Mouse (Mus musculus): ENCODE results near the gene Smoc1.
A peak's percentile ranks its signal among the peaks of the same experiment; 100 is the strongest.

The Smoc1 gene

DNA sequence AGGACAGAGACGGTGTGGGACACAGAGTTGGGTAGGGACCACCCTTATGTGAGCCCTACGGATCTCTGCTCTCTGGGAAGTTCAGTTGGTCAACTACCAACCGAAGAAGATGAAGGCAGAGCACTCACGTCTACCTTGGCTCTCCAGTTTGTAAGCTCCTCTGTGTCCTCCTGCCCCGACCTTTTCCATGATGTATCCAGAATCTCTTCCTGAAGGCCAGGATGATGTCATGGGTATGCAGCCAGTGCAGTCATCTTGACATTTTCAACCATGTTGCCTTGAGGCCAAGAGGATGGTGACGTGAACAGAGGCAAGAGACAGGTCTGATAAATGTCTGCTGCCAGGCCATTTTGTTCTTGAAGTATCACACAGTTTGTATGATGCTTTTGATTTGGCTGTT lies 111.6 kb downstream of the Smoc1 start:
- DNase-seq, result no peak

DNA sequence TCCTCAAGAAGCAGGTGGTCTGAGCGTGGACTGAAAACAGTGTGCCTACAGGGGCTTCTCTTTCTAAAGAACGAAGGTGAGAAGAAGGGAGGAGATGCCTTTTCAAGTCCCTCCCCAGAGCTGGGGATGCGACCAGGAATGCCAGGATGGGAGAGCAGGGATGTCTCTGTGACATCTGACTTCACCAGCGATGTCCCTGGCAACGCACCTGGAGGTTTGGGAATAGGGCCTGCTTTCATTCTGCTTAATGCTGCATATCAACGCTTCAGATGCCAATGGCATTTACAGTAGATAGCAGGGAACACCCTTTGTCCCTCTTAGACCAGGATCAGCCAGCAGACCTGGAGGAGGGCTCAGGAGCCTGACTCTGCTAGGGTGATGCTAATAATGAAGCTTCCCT lies 112.9 kb downstream of the Smoc1 start:
- DNase-seq, result no peak

DNA sequence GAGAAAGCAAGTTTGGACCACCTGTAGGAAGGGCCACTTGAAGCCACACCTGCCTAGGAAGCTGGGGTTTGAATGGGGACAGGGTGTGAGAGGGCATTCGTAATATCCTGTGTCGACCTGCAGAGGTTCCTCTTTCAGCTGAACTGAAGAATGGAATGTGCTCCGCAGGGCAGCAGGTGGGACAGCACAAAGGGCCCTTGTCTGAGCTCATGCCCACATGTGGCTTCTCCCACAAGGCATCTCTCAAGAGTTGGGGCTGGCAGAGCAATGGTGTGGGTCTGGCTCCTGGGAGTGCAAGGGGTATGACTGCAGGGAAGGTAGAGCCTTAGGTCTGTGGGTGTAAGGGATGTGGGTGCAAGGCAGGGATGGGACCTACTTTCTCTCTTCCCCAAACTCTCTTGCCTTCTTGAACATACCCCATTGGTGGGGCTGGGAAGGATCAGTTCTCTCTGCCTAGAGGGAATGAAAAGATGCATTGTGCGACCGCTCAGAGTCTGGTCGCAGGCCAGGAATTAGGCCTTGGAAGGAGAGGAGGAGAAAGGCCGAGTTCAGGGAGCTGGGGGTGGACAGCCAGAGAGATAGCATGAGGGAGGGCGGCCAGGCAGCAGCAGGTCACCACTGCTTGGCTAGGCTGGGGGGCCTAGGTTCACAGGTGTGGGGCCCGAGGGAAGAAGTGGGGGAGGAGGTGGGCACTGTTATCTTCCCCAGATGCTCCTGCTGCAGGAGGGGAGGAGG lies 114.2 kb downstream of the Smoc1 start:
- DNase-seq, result no peak

DNA sequence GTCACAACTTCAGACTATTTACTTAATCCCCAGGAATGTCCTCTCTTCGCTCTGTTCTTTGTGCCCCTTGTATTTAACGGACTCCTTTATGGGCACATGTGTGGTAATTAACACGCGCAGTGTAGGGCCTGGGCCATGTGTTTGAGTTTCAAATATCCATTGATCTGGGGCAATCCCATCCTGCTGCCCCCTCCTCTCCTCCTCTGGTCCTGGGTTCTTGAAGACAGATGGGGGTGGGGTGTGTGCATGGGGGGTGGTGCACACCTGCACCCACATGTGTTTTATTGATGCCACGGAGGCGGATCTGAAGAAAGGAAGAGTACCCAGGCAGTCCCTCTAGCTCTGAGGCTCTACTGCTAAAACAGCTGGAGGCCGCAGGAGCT lies 114.7 kb downstream of the Smoc1 start:
- peak; percentile 17 for DNase-seq

GRCm38 (mm10) chr12:81142231-81142630 lies 115.6 kb downstream of the Smoc1 start:
- DNase-seq, result no peak

GRCm38 (mm10) chr12:81144201-81144600 lies 117.6 kb downstream of the Smoc1 start:
- DNase-seq, result no peak

DNA sequence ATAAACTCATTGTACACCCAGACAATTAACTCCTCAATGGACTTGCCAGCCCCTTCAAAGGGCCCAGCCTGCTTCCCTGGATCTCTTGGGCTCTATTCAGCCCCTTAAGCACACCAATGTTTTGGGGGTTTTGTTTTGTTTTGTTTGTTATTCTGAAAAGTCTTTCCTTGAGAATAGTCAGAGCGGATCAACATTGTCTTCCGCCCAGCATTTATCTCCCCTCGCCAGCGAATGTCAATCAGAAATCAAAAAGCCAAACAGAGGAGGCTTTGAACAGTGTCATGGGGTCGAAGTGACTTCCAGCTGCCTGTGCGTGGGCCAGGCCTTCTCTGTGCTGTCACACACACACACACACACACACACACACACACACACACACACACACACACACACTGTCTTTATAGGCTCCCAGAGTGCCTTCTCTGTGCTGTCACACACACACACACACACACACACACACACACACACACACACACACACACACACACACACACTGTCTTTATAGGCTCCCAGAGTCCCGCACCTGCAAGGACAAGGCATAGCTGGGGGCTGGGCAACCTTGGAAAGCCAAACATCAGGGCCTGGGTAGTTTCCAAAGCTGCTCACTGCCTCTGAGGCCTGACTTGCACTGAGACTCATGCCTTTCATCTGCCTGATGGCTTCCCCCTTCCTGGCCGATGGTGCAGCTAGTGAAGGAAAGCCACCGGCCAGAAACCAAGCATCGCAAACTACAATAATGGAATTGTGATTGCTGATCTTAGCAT lies 120.0 kb downstream of the Smoc1 start:
- DNase-seq, result no peak

DNA sequence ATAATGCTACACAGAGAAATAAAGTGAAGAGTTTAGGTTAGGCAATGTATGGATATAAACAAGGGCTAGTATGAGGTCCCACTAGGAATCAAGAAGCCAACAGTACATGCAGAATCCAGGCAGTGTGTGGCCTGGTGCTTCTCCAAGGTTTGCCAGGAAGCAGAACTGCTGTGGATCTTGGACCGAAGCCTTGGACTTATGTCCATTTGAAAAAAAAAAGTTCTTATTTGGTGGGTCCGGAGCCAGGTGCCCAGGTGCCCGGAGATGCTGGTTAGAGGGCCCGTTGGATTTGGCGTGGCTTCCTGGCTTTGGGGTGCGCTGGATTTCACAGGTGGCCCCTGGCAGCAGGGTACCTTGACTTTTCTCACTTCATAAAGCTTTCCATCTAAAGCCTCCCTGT lies 121.3 kb downstream of the Smoc1 start:
- DNase-seq, result no peak

GRCm38 (mm10) chr12:81150917-81151316 lies 124.3 kb downstream of the Smoc1 start:
- DNase-seq, result no peak

DNA sequence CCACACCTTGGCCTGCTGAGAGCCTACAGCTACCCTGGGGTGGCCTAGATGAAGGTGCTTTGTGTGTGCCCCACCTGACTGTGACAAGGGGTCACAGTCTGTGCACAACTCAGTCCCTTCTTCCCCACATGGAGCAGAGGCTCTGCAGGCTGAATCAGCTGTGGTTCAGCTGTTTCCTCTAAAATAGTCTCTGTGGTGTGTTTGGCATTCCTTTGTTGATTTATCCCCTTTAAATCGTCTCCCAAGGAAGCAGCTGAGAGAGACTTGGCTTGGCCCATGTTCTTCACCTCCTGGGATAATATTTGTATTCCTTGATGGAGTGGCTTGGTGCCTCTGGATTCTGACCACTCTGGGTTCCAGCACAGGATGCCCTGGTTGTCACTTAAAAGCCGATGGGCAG lies 125.5 kb downstream of the Smoc1 start:
- DNase-seq, result no peak

GRCm38 (mm10) chr12:81155675-81156074 lies 129.1 kb downstream of the Smoc1 start:
- DNase-seq, result no peak

DNA sequence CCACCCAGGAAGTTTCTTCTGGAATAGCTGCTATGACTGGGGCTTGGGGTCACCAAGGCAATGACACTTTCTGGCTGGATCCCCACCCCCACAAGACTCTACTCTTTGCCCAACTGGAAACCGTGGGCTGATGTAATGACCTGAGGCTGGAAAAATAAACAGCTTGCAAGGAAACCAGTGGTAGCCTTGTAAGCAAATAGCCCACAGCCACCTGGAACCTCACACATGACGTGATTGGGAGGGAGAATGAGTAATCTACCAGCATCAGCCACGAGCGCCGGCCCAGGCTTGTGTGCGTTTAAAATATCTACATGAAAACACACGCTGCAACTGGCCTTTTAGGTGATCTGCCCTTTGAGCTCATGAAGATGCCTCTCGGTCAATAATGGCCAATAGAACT lies 130.2 kb downstream of the Smoc1 start:
- DNase-seq, result no peak

DNA sequence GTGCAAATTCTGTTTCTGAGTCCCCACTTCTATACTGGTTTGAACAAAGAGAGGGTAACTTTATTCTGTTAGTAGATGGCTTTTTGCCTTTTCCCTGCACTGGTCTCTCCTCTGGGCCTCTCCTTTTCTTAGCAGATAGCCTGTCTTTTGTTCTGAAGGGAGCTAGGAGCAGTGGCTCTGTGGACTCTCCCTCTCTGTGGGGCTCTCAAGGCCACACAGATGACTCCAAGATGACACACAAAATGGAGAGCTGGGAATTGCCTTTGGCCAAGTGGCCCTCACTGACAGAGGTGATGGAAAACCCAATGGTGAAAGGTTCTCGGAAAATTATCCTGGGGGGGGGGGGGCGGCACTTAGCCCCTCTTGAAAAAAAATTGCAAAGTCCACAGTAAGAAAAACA lies 133.3 kb downstream of the Smoc1 start:
- no peak for DNase-seq

DNA sequence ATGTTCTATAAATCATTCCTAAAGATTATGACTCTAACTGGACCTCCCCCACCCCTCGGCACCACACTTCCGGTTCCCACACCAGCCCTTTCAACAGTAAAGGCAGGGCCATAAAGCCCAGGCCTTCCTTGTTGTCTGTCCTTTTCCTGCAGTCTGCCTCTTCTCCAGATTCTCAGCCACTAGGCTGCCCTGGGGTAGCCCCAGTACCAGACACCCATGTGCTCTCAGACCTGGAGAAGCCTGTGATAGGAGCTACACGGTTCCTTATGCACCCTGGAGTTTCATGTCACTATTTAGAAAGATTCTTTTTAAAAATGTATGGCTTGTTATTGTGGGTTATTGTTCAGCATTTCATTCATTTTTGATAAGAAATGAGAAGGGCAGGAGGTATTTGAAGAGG lies 133.8 kb downstream of the Smoc1 start:
- DNase-seq, result no peak

GRCm38 (mm10) chr12:81160831-81161230 lies 134.2 kb downstream of the Smoc1 start:
- peak; percentile 75 for DNase-seq

- DNase-seq, result no peak
Measured at GRCm38 (mm10) chr12:81161282-81161681, 134.7 kb downstream of the Smoc1 start.

- DNase-seq, result no peak
Measured at GRCm38 (mm10) chr12:81163131-81163530, 136.5 kb downstream of the Smoc1 start.

DNA sequence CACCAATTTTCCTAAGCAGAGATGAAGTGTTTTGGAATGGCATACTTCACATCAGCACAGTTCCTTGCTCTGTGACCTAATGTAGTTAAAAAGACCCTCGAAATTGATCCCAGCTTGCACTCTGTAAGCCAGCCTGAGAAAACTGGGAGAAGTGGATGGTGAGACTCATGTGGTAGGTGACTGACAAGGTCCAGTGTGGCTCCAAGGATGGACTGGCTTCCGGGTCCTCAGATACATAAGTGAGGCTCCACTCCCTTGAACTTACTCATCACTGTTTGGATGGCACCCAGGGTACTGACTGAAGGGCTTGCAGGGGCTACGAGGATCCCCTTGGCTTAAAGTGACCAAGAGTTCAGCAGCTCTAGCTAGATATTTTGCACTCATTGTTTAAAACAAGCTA lies 137.0 kb downstream of the Smoc1 start:
- no peak for DNase-seq

DNA sequence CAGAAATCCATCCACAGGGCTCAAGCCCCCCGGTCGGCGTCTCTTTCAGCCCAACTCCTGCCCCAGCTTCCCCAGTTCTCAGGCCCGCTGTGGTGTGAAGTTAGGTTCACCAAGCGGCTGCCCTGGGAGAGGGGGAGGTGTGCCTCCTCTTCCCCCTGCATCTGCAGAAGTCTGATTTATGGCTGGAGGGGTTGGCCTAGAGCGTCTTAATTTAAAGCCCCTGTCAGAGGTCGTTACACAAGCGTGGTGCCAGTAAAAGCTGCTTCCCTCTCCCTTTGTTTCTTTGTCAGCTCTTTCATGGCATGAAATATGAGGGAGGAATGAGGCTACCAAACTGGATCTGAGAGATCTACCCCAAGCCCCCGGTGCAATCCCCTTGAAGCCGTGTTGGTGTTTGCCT lies 139.5 kb downstream of the Smoc1 start:
- DNase-seq, result no peak

DNA sequence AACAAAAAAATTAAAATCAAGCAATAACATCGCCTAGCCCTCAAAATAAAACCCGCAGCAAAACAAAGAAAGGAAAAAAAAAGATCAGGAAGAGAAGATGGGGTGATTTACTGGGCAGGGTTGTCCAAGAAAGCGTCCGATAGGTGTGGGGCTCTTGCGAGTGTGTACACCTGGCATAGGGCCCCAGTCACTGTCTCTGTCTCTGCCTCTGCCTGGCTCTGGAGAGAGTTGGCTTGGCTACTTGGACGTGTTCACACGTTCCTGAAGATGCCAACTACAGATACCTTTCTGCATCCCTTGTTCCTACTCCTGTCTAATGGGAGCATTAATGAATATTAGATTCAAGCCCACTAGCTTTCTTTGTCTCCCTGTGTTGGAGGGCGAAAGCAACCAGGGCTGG lies 140.0 kb downstream of the Smoc1 start:
- DNase-seq, result no peak

DNA sequence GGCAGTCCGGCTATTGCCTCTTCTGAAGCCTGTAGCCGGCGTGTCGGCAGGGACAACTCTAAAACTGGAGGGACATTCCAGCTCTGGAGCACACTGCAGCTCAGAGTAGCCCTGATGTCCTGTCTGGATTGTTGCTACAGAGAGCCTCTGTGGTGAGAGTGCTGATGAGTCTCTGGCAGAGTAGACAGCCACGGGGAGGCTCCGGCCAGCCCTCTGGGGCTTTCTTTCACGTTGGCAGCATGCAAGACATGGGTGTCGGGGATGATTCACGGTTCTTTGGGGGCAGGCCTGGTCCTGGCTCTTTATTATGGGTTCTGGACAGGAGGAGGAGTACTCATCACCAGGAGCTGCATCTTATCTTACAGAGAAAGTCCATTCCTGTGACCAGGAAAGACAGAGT lies 140.5 kb downstream of the Smoc1 start:
- no peak for DNase-seq

- no peak for DNase-seq
Measured at GRCm38 (mm10) chr12:81168031-81168430, 141.4 kb downstream of the Smoc1 start.

GRCm38 (mm10) chr12:81168494-81168893 lies 141.9 kb downstream of the Smoc1 start:
- no peak for DNase-seq

GRCm38 (mm10) chr12:81170076-81170475 lies 143.5 kb downstream of the Smoc1 start:
- peak; percentile 56 for DNase-seq

DNA sequence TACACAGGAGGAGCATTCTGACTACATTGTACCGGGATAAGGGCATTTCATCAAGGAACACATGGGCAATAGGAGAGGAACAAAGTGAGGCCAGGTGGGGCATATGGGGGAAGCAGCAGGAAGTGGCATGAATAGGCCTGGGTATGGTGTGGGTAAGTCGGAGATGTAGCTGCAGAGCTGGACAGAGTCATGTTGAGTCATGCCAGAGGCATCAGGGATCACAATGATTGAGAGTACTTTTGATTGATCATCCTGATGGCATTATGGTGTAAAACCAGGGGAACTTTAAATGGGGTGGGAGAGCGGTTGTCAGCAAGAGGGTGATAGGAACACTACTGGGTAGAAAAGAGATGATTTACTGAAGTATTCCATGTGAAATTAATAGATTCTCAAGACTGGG lies 146.4 kb downstream of the Smoc1 start:
- DNase-seq, result no peak
